Mouse (Mus musculus) lung, embryonic 14.5 days (tissue): ENCODE data around the gene Mcoln3. TPM values are rescaled to one million over a fixed set of nuclear protein-coding genes. Genes with fewer than 3 reads are reported as not detected.

Experiments used
- ATAC-seq: fragments of 200-750 bp; cut with Nextera tagmentation; 2 replicates; pipeline ENCODE4 v1.8.0; 2017; ENCODE audit warnings: mild to moderate bottlenecking, moderate TSS enrichment, moderate library complexity; ENCODE audit not compliant: insufficient read depth
- DNase-seq: peaks from one replicate; pipeline ENCODE4 v3.0.0-alpha.2; 2015
- H3K27ac ChIP-seq: fragments of 300-500 bp; sonication (generic); 2 replicates; pipeline ENCODE4 v1.5.1; 2014; ENCODE audit warnings: low read depth, mild to moderate bottlenecking, moderate library complexity
- H3K27me3 ChIP-seq: fragments of 300-500 bp; sonication (generic); 2 replicates; pipeline ENCODE4 v1.6.1; 2014; ENCODE audit warnings: low read length, control low read depth; ENCODE audit not compliant: insufficient read depth
- H3K36me3 ChIP-seq: fragments of 300-500 bp; sonication (generic); 2 replicates; pipeline ENCODE4 v1.6.1; 2014; ENCODE audit warnings: control low read depth; ENCODE audit not compliant: insufficient read depth
- H3K4me1 ChIP-seq: fragments of 300-500 bp; sonication (generic); 2 replicates; pipeline ENCODE4 v1.6.1; 2014; ENCODE audit warnings: antibody characterized with exemption, control low read depth; ENCODE audit not compliant: insufficient read depth
- H3K4me2 ChIP-seq: fragments of 300-500 bp; sonication (generic); 2 replicates; pipeline ENCODE4 v1.6.1; 2014; ENCODE audit warnings: mild to moderate bottlenecking
- H3K4me3 ChIP-seq: fragments of 300-500 bp; sonication (generic); 2 replicates; pipeline ENCODE4 v1.5.1; 2014; ENCODE audit warnings: low read depth, low read length
- H3K9ac ChIP-seq: fragments of 300-500 bp; sonication (generic); 2 replicates; pipeline ENCODE4 v1.6.1; 2014
- H3K9me3 ChIP-seq: fragments of 300-500 bp; sonication (generic); 2 replicates; pipeline ENCODE4 v1.6.1; 2016; ENCODE audit warnings: low read depth, low read length, control low read depth
- CTCF ChIP-seq: IDR thresholded peaks from 2 replicates; pipeline ENCODE4 v1.5.1; 2016; ENCODE audit warnings: antibody characterized with exemption, low read depth
- WGBS: fragments of 180-500 bp; shearing (Covaris S2); extraction: QIAGEN DNeasy Blood & Tissue Kit; methylation state at CpG from one replicate; pipeline ENCODE4 v1.1.7; 2014; 5-methylcytosine and 5-hydroxymethylcytosine counted together
- polyA plus RNA-seq: library from polyadenylated mRNA; unstranded; fragments of >200 nt; fragmentation: Nextera tagmentation; extraction: Ambion mirVana; gene quantifications from 2 replicates; pipeline ENCODE4 v1.2.1, GENCODE M21; 2014

Mcoln3 gene
- polyA plus RNA-seq, 1 experiment from 2014 or later = 1.0 TPM

- Histone ChIP-seq H3K4me2 (no peak overlapping the region), H3K4me3 (no peak overlapping the region), H3K4me1 (no peaks in the 10 kb centered on the region), H3K27me3 (no peaks in the 10 kb centered on the region), H3K36me3 (no peaks in the 10 kb centered on the region), H3K27ac (no peak overlapping the region), H3K9me3 (no peaks in the 10 kb centered on the region; the same call in 1 of the 2 replicates), H3K9ac (no peak overlapping the region)
- DNase-seq (no peak), ATAC-seq (no peak)
- TF ChIP-seq CTCF = no peak
- 66% methylated on average over 5 of the region's 5 CpGs for WGBS
Observed at GRCm38 (mm10) chr3:146173030-146173429, 55.8 kb downstream of the Mcoln3 start.

- no peak for DNase-seq
- Histone ChIP-seq H3K4me2 (no peak overlapping the region), H3K9ac (no peak overlapping the region), H3K9me3 (no peaks in the 10 kb centered on the region; the same call in 1 of the 2 replicates), H3K4me1 (no peaks in the 10 kb centered on the region), H3K27me3 (no peaks in the 10 kb centered on the region), H3K36me3 (no peaks in the 10 kb centered on the region), H3K27ac (no peak overlapping the region), H3K4me3 (no peak overlapping the region)
- 78% methylated on average over 9 of the region's 9 CpGs for WGBS
- no peak for TF ChIP-seq CTCF
- ATAC-seq = no peak
Observed at GRCm38 (mm10) chr3:146174215-146174614, 57.0 kb downstream of the Mcoln3 start.

- H3K27me3 ChIP-seq = no peaks in the 10 kb centered on the region
- TF ChIP-seq CTCF = no peak
- WGBS = 61% methylated on average over 7 of the region's 7 CpGs
- DNase-seq = peak; percentile 13
- H3K4me1 ChIP-seq = no peaks in the 10 kb centered on the region
- H3K4me2 ChIP-seq = peak overlapping the region; percentile 55
- H3K9me3 ChIP-seq = no peaks in the 10 kb centered on the region
- H3K9ac ChIP-seq = no peak overlapping the region
- ATAC-seq = no peak
- H3K4me3 ChIP-seq = no peak overlapping the region
- H3K27ac ChIP-seq = no peak overlapping the region
- no peaks in the 10 kb centered on the region for H3K36me3 ChIP-seq
Observed at GRCm38 (mm10) chr3:146177295-146177694, 60.0 kb downstream of the Mcoln3 start.

GRCm38 (mm10) chr3:146177748-146178582, 60.7 kb downstream of the Mcoln3 start:
- 4% methylated on average over 16 of the region's 16 CpGs for WGBS
- H3K4me1 ChIP-seq = no peaks in the 10 kb centered on the region
- no peak overlapping the region for H3K9ac ChIP-seq
- no peak overlapping the region for H3K27ac ChIP-seq
- H3K9me3 ChIP-seq = no peaks in the 10 kb centered on the region
- ATAC-seq (peak; percentile 82), DNase-seq (peak; percentile 94)
- H3K36me3 ChIP-seq = no peaks in the 10 kb centered on the region
- peak; percentile 82 for TF ChIP-seq CTCF
- no peaks in the 10 kb centered on the region for H3K27me3 ChIP-seq
- peak overlapping the region; percentile 10; the same call in 1 of the 2 replicates for H3K4me3 ChIP-seq
- peak overlapping the region; percentile 55 for H3K4me2 ChIP-seq

- WGBS = 38% methylated on average over 2 of the region's 2 CpGs
- Histone ChIP-seq H3K27ac (no peak overlapping the region), H3K27me3 (no peaks in the 10 kb centered on the region), H3K4me3 (no peak overlapping the region), H3K4me1 (no peaks in the 10 kb centered on the region), H3K9ac (no peak overlapping the region), H3K36me3 (no peaks in the 10 kb centered on the region), H3K4me2 (no peak overlapping the region), H3K9me3 (no peaks in the 10 kb centered on the region)
- no peak for ATAC-seq
- no peak for TF ChIP-seq CTCF
- DNase-seq = no peak
Observed at GRCm38 (mm10) chr3:146180341-146180740, 63.1 kb downstream of the Mcoln3 start.

- DNase-seq = peak; percentile 84
- H3K27ac ChIP-seq = no peak overlapping the region
- H3K4me2 ChIP-seq = no peak overlapping the region
- H3K9me3 ChIP-seq = no peaks in the 10 kb centered on the region
- H3K4me3 ChIP-seq = no peak overlapping the region
- WGBS = 32% methylated on average over 3 of the region's 3 CpGs
- ATAC-seq = no peak
- H3K4me1 ChIP-seq = no peaks in the 10 kb centered on the region
- H3K9ac ChIP-seq = no peak overlapping the region
- H3K36me3 ChIP-seq = no peaks in the 10 kb centered on the region
- peak; percentile 74 for TF ChIP-seq CTCF
- H3K27me3 ChIP-seq = no peaks in the 10 kb centered on the region
Observed at GRCm38 (mm10) chr3:146180986-146181385, 63.7 kb downstream of the Mcoln3 start.

GRCm38 (mm10) chr3:146184992-146185657, 67.9 kb downstream of the Mcoln3 start:
- H3K36me3 ChIP-seq = no peaks in the 10 kb centered on the region
- DNase-seq (peak; percentile 94), ATAC-seq (peak; percentile 82)
- H3K4me2 ChIP-seq = 0 out of 2 replicates have a peak overlapping the region, but pooled peaks have one; percentile 2
- H3K9me3 ChIP-seq = no peaks in the 10 kb centered on the region
- H3K4me3 ChIP-seq = no peak overlapping the region
- no peaks in the 10 kb centered on the region for H3K4me1 ChIP-seq
- H3K27me3 ChIP-seq = no peaks in the 10 kb centered on the region
- H3K9ac ChIP-seq = no peak overlapping the region
- 19% methylated on average over 13 of the region's 13 CpGs for whole genome bisulfite sequencing
- peak; percentile 95 for TF ChIP-seq CTCF
- H3K27ac ChIP-seq = no peak overlapping the region
